Mouse (Mus musculus) ES-E14 (cell line): Measurements from ENCODE around the gene Kif21a. TPM values are rescaled to one million over a fixed set of nuclear protein-coding genes. Genes with fewer than 3 reads are reported as not detected.

Experiments
- DNase-seq: peaks from one replicate; pipeline ENCODE4 v3.0.0-alpha.2; 2013; ENCODE audit warnings: low read depth, low spot score
- H3K27ac ChIP-seq: 2 replicates; pipeline ENCODE4 v1.5.1; 2012; ENCODE audit warnings: low read depth, mild to moderate bottlenecking, low read length, moderate library complexity, mixed read lengths; ENCODE audit not compliant: poor library complexity, insufficient read depth, severe bottlenecking
- H3K36me3 ChIP-seq: 2 replicates; pipeline ENCODE4 v1.6.1; 2012; ENCODE audit warnings: mild to moderate bottlenecking, low read length, moderate library complexity, mixed read lengths; ENCODE audit not compliant: control insufficient read depth, poor library complexity, insufficient read depth, severe bottlenecking
- H3K4me1 ChIP-seq, 2 experiments: fragments of 150-350 bp in 1 of 2; sonication (generic) in 1 of 2; 2 replicates each; pipeline ENCODE4 v1.6.1; 2012; ENCODE audit warnings: low read length in 2 of 2, mild to moderate bottlenecking in 1 of 2, mixed read lengths in 1 of 2; ENCODE audit not compliant: control insufficient read depth in 2 of 2, insufficient read depth in 2 of 2, poor library complexity in 1 of 2
- H3K4me3 ChIP-seq, 2 experiments: fragments of 150-350 bp in 1 of 2; sonication (generic) in 1 of 2; 2 replicates each; pipeline ENCODE4 v1.5.1; 2012; ENCODE audit warnings: low read length in 2 of 2, low read depth in 1 of 2, mild to moderate bottlenecking in 1 of 2, mixed read lengths in 1 of 2; ENCODE audit not compliant: insufficient read depth in 1 of 2, poor library complexity in 1 of 2, severe bottlenecking in 1 of 2
- H3K9ac ChIP-seq: 2 replicates; pipeline ENCODE4 v1.6.1; 2012; ENCODE audit warnings: low read depth, mild to moderate bottlenecking, low read length, mixed read lengths; ENCODE audit not compliant: poor library complexity, insufficient read depth, severe bottlenecking
- H3K9me3 ChIP-seq: fragments of 150-350 bp; sonication (generic); 2 replicates; pipeline ENCODE4 v1.6.1; 2012; ENCODE audit warnings: low read depth, mild to moderate bottlenecking, low read length; ENCODE audit not compliant: control insufficient read depth, insufficient read depth
- CHD2 ChIP-seq: IDR thresholded peaks from 2 replicates; pipeline ENCODE4 v1.6.1; 2014; ENCODE audit warnings: mild to moderate bottlenecking, low read depth, low read length, inconsistent platforms
- HCFC1 ChIP-seq: IDR thresholded peaks from 2 replicates; pipeline ENCODE4 v1.6.1; 2012; ENCODE audit warnings: low read length, inconsistent platforms, borderline replicate concordance; ENCODE audit not compliant: insufficient read depth
- MAFK ChIP-seq: IDR thresholded peaks from 2 replicates; pipeline ENCODE4 v1.6.1; 2014; ENCODE audit warnings: mild to moderate bottlenecking, low read depth, low read length, inconsistent platforms; ENCODE audit not compliant: insufficient read depth
- ZC3H11A ChIP-seq: IDR thresholded peaks from 2 replicates; pipeline ENCODE4 v1.6.1; 2012; ENCODE audit warnings: low read depth, mild to moderate bottlenecking, inconsistent platforms, low read length, borderline replicate concordance
- ZNF384 ChIP-seq: IDR thresholded peaks from 2 replicates; pipeline ENCODE4 v1.6.1; 2012; ENCODE audit warnings: low read depth, low read length, inconsistent platforms
- in situ Hi-C, 2 experiments: fragments of 600-800 bp; cut with MboI; formaldehyde crosslinking; loops; one replicate each; pipeline ENCODE4 v1.15.1; 2025; ENCODE audit warnings: low sequenced_read_pairs in 2 of 2, inconsistent platforms in 1 of 2; ENCODE audit not compliant: unreplicated experiment in 2 of 2
- total RNA-seq: library from RNA; depleted of rRNA; stranded (reverse); fragments of 300-350 nt; gene quantifications from 2 replicates; pipeline ENCODE4 v1.2.3, GENCODE M21; 2012

Kif21a gene
- total RNA-seq, 1 experiment, result 5.4 TPM

DNA sequence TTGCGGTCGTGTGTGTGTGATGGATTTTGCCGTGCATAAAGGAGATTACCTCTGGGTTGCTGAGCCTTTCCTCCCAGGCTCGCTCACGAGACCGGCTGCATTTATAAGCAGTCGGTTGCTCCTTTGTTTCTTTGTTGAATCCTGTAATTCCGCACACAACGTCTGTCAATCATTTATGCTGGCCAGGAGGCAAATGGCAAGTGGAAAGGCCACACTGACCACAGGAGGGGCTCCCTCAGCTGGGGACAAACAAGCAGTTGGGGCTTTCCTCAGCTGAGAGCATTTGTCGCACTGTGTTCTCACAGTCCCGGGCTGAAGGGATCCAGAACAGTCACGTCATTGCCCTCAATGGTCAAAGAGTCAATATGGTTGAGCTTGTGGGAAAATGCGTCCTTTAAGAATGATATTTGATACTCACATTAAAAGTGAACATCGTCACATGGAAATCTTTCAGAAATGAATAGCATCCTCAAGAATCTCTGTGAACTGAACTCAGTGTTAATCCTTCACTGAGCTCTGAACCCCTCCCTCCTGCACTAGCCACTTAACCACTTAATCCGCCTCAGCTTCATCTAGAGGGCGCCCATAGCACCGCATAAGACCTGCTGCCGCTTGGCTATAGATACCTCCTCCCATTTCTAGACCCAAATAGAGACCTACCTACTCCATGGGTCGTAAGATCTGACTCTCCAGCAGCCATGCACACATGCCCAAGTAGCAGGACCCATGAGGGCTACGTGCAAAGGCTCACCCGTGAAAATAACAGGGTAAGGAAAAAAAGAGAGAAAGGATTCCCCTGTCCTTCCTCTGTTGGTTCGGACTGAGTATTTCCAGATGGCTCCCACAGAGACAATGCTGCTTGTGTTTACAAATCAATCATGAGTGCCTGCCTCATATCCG lies 32.2 kb downstream of the Kif21a start:
- Histone ChIP-seq H3K9ac (no peak overlapping the region), H3K36me3 (no peaks in the 10 kb centered on the region), H3K27ac (no peak overlapping the region), H3K4me1 (peaks cover 0 to 9% of the 10 kb centered on the region in 2 experiments; a peak in 3 of 4 replicates), H3K4me3 (no peak overlapping the region), H3K9me3 (no peaks in the 10 kb centered on the region)
- in situ Hi-C loops, result no loop called here
- TF ChIP-seq CHD2 (no peak), ZNF384 (no peak)
- DNase-seq, result no peak

DNA sequence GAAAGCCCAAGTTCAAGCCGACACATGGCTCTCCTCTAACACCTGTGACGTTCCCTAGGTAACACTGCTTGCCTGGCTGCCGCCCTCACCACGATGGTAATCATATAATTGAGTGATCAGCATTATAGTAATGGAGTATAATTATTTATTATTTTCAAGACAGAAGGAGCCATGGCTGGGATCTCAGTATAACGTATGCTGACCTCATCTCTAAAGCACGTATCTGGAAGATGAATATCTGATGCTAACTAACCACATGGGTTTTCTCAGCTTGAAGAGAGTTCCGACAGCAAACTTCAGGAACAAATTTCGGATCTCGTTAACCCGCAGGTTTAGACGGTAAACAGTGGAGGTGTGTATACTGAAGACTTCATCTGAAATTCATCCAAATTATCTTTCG lies 33.4 kb downstream of the Kif21a start:
- Histone ChIP-seq H3K4me1 (peaks cover 0 to 9% of the 10 kb centered on the region in 2 experiments; a peak in 3 of 4 replicates), H3K36me3 (no peaks in the 10 kb centered on the region), H3K4me3 (no peak overlapping the region), H3K9ac (no peak overlapping the region), H3K9me3 (no peaks in the 10 kb centered on the region), H3K27ac (no peak overlapping the region)
- TF ChIP-seq HCFC1 (no peak), MAFK (no peak), ZC3H11A (no peak), ZNF384 (no peak), CHD2 (no peak)
- no peak for DNase-seq
- in situ Hi-C loops, result no loop called here

DNA sequence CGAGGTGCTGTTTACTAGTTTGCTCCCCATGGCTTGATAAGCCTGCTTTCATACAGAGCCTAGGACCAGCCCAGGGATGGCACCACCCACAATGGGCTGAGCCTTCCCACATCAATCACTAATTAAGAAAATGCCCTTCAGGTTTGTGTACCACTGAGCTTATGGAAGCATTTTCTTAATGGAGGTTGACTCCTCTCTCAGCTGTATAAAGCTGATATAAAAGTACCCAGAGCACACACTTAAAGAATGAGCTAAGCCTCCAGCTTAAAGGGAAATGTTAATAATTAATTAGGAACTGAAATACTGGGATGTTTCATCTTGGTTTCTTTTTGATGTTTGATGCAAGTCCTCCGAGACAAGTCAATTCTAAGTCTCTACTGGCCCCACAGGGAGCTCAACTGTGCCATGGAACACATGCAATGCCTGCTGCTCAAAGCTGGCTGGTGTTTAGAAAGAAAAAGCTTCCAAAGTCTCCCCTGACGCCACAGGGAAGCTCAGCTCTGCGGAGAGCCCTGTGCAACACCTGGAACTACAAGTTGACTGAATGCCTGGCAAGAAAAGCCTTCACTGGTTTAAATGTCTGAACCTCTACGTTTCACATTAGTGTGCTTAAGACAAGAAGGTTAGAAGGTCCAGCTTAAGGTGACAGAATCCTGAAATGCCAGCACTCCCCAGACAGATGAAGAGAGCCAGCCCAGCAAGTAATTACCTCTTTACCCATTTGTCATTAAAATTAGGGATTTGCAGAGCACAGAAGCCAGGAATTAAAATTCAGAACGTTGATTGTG lies 36.8 kb downstream of the Kif21a start:
- Histone ChIP-seq H3K9ac (no peak overlapping the region), H3K4me1 (peaks cover 0 to 5% of the 10 kb centered on the region in 2 experiments; a peak in 3 of 4 replicates), H3K4me3 (no peak overlapping the region), H3K36me3 (no peaks in the 10 kb centered on the region), H3K27ac (no peak overlapping the region), H3K9me3 (no peaks in the 10 kb centered on the region)
- no peak for DNase-seq
- TF ChIP-seq MAFK, result no peak
- TF ChIP-seq HCFC1, result no peak
- no peak for TF ChIP-seq ZNF384
- no peak for TF ChIP-seq ZC3H11A
- TF ChIP-seq CHD2, result no peak
- in situ Hi-C loops, result no loop called here

DNA sequence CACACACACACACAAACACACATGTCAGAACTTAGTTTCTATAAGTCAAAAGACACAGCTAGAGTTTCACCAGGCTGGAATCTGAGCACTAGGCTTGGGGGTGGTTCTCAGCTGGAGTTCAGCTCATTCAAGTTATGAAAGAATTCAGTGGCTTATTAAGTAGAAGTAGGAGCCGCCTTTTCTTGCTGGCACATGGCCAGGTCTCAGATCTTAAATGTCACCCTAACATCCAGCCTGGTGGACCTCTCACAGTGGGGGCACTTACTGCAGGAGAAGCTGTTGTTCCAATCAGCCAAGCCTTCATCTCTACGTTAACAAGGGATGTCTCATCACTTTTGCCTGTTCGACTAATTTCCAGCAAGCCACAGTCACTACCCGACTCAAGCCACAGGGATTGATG lies 39.5 kb downstream of the Kif21a start:
- DNase-seq, result no peak
- H3K9ac ChIP-seq, result no peak overlapping the region
- in situ Hi-C loops, result no loop called here
- no peak for TF ChIP-seq ZNF384
- no peak for TF ChIP-seq MAFK
- no peak for TF ChIP-seq ZC3H11A
- no peak for TF ChIP-seq HCFC1
- no peak for TF ChIP-seq CHD2
- H3K27ac ChIP-seq, result no peak overlapping the region
- H3K4me1 ChIP-seq, result no peaks in the 10 kb centered on the region
- no peaks in the 10 kb centered on the region for H3K9me3 ChIP-seq
- no peaks in the 10 kb centered on the region for H3K36me3 ChIP-seq
- no peak overlapping the region for H3K4me3 ChIP-seq
